Mouse (Mus musculus): ENCODE data around the gene Rptor.

Rptor gene

DNA sequence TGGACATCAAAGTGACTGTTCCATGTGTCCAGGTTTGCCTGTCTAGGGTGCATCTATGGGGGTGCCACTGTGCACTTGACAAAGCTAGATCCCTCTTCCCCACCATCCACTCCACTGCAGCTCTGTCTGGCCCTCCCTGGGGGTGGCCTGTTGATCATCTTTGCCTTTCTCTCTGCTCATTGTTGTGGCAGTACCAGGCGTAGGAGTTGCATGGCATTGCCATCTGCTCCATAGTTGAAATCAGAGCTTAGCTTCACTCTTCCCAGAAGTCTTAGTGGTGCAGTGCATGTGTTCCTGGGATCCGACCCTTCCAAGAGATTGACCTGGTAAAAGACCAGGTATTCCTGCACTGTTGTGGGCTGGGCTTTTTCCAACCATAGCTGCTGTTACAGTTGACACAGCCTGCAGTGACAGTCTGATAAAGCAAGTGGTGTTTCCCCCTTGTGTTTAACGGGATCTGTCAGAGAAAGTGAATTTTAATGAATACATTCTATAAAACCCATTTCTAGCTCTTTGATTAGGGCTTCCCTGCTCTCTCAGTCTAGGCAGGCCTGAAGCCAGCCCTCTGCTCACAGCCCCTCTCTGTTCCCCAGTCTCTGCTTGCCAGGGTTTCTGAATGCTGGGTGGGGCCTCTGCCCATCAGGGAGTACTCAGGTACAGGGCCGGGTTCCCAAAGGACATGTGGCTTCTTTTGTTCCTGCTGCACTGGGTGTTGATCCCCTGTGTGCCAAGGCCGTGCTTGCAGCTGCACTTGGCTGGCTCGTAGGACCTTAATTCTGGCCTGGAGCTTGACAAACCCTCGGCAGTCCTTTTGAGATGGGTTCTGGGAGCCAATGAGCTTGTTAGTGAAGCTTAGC lies 136.5 kb downstream of the Rptor start:
- DNase-seq (ENCODE audit: low read depth) = no peak

DNA sequence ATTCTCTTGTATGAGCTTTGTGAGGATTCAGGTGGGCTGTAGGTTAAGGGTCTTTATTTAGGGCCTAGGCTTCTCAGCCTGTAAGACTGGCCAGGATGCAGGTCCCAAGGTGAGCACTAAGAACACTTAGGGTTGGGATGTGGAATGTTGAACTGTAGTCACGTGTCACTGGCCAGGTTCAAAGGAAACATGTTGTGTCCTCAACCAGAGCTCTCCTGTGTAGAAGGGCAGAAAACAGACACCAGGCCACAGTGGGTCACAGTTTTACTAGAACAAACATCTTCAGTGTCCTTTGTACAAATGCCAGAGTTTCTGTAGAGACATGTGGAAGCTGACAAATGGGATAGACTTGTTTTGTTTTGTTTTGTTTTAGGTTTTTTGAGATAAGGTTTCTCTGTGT lies 138.7 kb downstream of the Rptor start:
- no peak for DNase-seq (ENCODE audit: low read depth)

DNA sequence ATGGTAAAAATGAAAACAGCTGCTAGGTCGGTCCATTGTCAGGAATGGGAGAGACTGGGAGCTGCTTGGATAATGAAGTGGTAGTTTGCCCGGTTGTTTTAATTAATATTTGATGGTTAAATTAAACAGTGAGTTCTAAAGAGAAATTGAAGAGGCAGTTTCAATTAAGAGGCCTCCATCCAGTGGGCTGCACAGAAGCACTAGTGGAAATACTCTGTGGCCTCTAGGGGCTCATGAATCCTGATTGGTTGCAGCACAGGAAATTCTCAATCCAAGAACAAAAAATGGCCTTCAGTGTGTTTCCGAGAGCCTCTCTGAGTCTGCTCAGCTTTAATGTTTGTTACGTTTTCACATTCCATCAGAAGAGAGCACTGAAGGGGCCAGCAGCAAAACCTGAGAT lies 141.7 kb downstream of the Rptor start:
- DNase-seq (ENCODE audit: low read depth) = no peak

DNA sequence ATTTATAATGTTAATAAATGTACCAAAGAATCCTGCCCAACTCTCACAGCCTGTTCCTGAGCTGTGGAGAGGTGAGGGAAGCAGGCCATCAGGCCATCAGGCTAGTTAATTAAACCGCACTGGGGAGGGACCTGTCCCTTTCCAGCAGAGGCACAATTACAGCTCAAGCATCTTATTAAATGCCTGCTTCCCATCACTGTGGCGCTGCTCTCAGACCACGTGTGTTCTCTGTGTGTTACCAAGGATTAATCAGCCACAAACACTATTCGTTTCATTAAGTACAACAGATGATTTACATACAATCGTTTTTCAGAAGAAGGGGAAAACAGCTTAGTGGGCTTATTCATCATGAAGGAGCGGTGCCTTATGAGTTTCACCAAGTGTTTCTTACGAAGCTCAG lies 142.6 kb downstream of the Rptor start:
- no peak for DNase-seq (ENCODE audit: low read depth)

DNA sequence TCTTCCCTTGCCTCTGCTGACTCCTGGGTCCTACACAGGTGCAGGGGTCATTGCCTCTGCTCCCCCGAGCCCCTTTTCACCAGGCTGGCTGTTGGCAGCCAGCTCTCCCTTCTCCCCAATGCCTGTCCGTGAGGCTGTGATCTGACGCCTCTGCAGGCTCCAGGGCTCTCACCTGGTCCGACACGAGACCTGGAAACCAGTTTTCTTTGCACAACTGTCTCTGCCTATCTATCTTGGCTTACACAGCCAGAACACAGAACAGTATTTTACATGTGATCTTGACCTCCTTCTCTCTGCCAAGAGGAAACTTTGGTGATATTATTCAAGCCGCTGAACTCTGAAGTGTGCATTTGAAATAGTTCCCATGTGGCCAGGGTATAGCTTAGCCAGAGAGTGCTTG lies 151.8 kb downstream of the Rptor start:
- no peak for DNase-seq (ENCODE audit: low read depth)

DNA sequence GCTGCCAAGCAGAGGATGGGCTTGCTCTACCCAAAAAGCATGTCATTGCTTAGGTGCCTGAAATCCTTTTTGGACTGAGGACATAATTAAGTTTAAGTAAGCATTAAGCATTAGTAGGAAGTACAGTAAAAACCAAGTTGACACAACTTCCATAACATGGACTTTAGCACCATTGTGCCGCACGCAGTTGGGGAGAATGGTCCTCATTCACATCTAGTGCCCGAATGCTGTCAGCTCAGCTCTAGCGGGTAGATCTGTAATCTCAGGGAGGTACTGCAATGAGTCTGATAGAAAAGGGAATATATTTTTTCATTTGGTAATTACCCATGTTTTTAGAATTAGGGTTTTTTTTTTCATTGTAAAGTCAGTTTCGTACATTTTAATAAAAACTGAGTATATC lies 155.5 kb downstream of the Rptor start:
- DNase-seq (ENCODE audit: low read depth) = no peak

DNA sequence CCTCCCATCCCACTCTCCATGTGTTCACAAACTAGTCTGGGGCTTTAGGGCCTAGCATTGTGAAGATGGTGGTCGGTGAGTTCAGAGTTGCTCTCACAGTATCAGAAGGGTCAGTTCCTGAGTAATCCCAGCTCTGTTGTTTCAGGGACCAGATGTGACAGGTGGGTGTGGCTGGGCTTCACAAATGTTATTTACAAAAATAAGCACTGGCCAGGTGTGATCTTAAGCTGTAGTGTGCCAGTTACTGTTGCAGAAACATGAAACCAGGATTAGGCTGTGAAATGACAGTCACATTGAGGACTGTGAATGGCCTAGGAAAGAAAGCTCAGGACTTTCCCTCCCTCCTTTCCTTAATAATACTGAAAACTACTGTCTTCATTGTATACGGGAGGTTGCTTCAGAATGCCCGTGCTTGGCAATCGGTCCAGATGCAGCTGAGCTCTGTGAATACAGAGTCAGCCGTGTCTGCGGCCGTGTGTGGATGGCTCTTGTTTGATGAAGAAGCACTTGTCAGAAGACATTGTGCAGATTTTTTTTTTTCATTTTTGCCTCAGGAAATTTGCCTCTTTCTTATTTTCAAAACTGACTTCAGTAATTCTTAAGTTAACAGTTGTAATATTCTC lies 156.1 kb downstream of the Rptor start:
- DNase-seq (ENCODE audit: low read depth) = no peak

DNA sequence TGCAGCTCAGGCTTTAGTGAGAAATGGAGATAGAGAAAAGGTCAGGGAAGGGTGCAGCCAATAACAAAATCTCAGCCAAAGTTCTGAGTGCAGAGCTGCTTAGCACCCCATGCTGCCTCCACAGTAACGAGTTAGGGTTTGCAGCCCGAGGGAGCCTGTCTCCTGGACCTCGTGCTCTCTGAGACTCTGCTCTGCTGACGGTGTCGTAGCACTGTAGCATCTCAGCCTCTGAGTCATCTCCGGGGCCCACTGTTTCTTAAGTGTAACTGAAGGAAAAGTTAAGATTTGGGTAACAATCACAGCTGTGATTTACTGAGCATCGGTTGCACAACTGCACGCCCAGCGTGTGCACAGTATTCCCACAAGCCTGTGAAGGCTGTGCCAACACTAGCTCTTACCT lies 160.2 kb downstream of the Rptor start:
- DNase-seq (ENCODE audit: low read depth) = no peak

DNA sequence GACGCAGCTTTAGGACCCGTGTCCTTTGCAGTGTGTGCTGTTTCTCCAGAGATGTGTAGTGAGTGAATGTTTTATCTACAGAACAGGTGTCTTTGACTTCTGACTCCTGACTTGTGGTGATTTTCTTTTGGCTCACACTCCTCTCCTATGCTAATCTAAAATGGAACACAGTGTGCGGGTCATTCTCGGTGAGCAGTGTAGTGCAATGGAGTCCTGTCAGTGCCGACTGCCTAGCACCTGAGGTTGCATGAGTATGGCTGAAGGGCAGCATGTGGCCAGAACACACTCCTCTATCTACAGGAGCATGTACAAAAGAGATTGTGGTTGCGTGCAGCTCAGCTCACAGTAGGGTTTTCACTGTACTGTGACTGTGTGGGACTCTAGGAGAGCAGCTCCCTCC lies 163.3 kb downstream of the Rptor start:
- DNase-seq (ENCODE audit: low read depth) = no peak

DNA sequence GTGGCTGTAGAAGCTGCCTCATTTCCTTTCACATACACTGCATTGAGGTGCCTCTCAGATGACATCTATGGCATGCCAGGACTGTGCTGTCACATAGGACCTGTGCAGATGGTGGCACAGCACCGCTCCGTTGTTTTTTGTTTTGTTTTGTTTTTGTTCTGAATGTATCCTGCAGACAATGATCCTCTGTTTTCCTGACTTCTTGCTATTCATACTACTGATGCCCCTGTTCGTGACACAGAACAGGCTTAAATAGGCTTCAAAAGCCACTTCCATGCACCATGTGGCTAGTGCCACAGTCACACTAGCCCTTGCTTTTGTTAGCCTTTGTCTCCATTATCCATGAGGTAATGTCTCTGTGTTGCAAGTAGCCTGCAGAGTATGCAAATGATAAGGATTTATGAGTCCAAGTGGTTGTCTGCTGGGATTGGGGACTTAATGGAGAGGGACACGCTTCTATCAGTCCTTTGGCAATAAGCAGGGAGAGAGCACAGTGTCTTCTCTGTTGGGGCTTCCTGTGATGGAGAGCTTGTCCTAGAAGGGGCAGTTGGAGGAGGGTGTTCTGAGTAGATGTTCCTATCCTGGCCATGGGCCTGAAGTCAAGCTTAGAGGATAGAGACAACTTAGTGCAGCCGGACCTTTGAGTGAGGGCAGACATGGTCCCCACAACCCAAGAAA lies 164.2 kb downstream of the Rptor start:
- DNase-seq (ENCODE audit: low read depth) = no peak

DNA sequence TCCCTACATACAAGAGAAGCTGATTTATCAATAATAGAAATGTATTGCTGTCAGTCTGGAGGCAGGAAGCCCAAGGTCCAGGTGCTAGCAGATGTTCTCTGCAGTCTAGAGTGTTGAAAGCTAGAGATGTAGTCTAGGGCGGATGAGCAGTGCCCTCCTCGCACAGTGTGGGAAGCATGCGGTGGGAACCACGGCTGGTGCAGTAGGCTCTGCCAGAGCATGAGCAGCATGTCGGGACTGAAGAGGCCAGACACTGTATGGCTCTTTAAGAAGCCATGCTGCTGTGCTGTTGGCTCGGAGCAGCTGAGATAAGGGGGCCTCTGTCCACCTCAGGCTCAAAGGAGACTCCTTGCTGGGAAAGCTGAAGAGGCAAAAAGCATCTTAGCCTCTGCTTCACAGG lies 164.8 kb downstream of the Rptor start:
- no peak for DNase-seq (ENCODE audit: low read depth)

DNA sequence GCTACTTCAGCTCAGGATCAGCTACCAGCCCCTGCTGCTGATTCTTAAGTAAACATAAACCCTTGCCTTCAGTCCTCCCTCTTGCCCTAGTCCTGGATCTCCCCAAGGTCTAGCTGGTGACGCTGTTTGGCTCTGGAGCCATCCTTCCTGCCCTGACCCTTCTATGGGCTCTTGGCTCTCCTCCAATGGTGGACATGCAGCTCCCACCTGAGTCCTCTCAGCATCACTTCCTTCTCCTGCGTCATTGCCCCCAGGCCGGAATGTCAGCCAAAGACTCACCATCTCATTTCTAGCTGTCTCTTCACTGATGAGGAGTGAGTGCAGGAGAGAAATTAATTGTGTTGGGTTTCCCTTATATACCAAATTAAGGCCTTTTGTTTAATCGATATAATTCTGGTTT lies 165.8 kb downstream of the Rptor start:
- DNase-seq (ENCODE audit: low read depth) = no peak

DNA sequence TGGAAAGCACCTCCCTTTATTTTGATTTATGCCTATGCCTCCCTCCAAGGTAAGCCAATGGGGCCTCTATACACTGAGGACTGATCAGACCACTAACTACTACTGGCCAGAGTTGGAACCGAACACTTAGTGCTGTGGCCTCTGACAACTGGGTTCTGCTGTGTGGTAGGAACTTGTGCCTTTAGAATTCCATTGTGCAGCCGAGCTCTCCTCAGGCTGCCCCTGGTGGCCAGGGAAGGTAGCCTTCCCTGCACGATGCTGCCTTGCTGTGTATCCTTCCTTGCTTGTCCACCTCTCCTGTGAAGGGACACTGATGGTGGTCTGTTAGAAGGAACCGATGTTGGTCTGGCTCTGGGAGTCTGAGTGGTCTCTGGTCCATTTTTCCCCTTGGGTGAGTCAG lies 167.0 kb downstream of the Rptor start:
- no peak for DNase-seq (ENCODE audit: low read depth)

DNA sequence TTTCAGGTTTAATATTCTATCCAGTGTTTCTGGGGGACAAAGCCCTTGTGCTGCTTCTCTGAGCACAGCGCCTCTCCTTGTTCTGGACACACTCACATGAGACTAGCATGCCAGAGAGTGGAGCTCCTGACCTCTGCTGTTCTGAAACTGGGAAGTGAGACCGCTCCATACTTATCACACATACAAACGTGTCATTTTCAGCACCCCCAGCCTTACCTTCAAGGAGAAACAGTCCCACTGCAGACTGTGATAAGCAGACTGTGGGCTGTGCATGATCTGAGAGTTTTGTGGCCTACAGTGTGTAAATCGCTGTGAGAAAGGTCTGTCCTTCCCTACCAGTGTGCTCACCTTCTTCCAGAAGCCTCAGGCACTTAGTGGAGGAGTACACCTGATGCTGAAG lies 168.3 kb downstream of the Rptor start:
- DNase-seq (ENCODE audit: low read depth) = no peak

DNA sequence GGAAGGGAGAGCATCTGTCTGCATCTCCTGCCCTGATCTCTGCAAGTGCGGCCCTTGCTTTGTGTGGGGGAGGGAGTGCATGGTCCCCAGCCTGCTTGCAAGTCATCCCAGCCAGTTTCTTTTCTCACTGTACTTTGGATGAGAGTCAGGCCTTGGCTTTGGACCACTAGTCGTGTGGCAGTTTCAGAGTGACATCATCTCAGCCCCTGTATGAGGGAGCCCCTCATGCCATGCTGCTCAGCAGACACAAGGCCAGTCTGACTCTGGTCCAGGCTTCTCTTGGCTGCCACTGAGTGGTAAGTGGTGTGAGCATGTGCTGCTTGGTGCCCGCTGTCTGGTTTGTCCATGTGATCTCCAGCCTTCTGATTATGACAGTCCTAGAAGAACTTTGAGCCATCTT lies 170.2 kb downstream of the Rptor start:
- DNase-seq (ENCODE audit: low read depth) = no peak

DNA sequence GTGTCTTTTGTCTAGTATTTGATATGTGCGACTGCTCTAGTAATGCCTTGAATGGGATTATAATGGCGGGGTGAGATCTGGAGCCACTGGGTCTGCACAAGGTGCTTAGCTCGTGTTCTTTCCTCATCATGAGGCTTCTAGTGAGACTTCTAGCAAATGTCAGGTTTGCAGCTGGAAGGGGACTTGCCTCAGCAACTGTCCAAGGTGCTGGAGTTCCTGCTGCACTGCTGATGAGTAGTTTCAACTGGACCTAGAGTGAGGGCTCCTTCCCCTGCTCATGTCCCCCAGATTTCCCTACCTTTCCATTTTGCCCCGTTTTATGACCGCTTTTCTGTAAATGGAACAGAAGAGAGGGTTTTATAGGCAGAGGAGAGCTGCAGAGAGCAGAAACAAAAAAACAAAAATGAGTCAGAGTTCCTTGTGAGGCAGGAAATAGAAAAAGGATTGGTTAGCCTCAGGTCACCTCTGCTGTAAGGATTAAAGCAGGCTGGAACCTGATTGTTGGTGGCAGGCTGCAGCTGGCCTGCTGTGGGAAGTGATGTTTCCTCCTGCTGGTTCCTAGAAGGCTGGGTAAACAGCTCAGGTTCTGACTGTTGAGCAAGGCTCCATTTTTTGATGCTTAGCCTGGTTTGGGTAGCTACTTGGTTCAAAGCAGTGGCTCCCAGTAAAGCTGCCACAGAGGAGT lies 172.5 kb downstream of the Rptor start:
- DNase-seq (ENCODE audit: low read depth) = no peak

DNA sequence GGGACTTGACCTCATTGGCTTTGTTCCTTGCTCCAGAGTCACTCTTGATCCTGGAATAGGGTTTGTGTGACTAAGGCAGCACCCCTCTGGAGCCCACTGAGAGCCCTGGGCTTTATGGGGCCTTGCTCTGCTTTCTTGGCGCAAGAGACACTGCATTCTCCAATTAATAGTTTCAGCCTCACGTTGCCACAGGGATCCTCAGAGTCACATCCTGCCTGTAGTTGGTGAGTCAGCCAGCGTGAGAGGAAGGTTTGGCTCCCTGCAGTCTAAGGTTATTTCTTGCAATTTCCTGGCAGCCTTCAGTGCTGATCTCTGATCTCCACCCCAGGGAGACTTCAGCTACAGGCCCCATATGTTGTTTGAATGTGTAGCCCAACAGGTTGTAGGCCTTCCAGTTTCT lies 174.5 kb downstream of the Rptor start:
- DNase-seq (ENCODE audit: low read depth) = no peak

DNA sequence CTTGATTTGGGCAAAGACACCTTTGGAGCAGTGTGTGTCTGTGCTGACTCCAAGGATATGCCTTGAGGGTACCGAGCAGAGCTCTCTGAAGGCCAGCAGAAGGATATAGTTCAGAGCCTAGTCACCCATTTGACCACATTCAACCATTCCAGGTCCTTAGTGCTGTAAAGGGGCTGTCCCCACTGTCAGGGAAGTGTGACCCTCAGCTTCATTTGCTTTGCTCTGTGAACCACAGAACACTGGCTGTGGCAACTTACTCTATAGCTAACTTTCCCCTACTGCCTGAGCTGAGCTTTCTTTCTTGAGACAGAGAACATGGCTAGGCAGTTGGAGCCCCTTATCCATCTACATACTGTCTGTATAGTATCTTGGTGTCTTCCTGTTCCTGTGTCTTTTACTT lies 175.2 kb downstream of the Rptor start:
- DNase-seq (ENCODE audit: low read depth) = no peak

DNA sequence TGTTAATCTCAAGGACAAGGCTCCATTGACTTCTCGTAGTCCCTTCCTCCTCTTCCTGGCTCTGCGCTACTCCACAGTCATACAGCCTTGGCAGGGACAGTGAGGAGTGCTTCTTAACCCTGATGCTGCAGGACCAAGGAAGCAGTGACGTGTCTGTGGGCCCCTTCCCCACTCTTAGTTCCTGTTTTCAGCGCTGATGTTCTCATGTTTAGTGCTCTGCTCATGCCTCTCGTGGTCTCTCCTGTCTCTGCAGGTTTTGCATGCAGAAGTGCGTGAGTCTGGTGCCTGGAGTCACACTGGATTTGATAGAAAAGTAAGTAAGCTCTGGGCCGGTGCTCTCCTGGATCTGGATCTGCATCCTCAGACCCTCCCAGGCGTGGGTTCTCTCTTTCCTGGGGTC lies 177.6 kb downstream of the Rptor start:
- DNase-seq (ENCODE audit: low read depth) = no peak

DNA sequence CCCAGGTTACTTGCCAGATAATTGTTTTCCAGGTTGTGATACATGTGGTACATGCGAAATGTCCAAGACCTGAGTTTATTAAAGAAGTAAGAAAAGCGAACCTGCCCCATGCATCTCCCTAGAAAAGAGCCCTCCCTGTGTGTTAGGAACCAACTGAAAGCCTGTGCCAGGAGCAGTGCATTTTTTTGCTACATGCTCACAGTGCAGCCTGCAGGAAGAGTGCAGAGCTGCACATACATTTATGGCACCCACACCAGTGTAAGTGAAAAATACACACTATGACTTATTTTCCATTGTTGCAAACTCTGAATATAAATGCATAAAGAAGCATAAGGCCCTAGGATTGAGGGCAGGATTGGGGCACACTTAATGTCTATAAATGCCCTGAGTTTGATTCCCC lies 178.5 kb downstream of the Rptor start:
- no peak for DNase-seq (ENCODE audit: low read depth)

DNA sequence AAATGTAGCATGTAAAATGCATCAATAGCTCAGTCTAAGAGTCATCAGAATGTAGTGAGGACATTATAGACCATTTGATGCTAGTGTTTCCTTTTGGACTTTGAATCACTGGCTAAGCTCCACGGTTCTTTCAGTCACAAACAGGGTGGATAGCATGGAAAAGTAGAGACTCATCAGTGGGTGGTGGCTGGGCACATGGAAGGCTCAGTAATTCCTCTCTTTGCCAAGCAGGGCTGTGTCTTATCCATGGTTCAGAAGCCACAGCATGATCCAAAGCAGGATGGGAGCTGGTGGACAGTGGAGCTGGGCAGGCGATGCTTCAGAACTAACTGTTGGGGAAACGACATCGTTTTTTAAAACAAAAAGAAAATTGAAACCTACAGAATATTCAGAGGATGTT lies 179.0 kb downstream of the Rptor start:
- DNase-seq (ENCODE audit: low read depth) = no peak

DNA sequence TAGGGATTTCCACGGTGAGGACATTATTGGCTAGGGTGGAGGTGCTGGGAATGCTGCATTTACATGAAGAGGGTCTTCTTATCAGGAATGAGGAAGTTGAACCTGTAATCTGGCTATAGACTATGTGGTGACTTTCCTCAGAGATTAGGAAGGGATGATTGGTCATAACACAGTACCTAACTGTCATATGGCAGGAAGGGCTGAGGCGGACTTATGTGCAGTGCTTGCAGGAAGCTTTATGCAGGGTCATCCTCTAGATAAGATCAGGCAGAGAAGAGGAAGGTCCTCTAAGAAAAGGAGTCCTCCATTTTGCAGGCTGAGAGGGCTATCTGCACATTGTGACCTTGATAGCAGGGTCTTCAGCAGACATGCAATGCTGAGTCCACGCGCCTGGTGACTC lies 180.9 kb downstream of the Rptor start:
- no peak for DNase-seq (ENCODE audit: low read depth)

Data from naive thymus-derived CD4-positive, alpha-beta T cell, adult 2 months (primary cell).